Mouse (Mus musculus) mesoderm, embryonic 11.5 days (tissue): ENCODE results near the gene Manbal.

Source experiments
- DNase-seq: peaks from one replicate; pipeline ENCODE4 v3.0.0-alpha.2; 2012; ENCODE audit warnings: low read depth, low spot score

Manbal gene

GRCm38 (mm10) chr2:157434041-157434440 lies 66.6 kb downstream of the Manbal start:
- DNase-seq, result no peak

GRCm38 (mm10) chr2:157434497-157434896 lies 67.1 kb downstream of the Manbal start:
- DNase-seq, result no peak

GRCm38 (mm10) chr2:157436496-157436895 lies 69.1 kb downstream of the Manbal start:
- no peak for DNase-seq

GRCm38 (mm10) chr2:157437123-157437522 lies 69.7 kb downstream of the Manbal start:
- DNase-seq, result no peak

GRCm38 (mm10) chr2:157441363-157441762 lies 74.0 kb downstream of the Manbal start:
- DNase-seq, result no peak
